Mouse (Mus musculus) macrophage (primary cell): ENCODE results near the gene Macrod2. TPM values are rescaled to one million over a fixed set of nuclear protein-coding genes. Genes with fewer than 3 reads are reported as not detected.

Source experiments
- H3K27ac ChIP-seq: fragments of 350-480 bp; formaldehyde crosslinking; 2 replicates; pipeline ENCODE4 v1.9.0; 2021
- H3K36me3 ChIP-seq: fragments of 350-480 bp; formaldehyde crosslinking; 2 replicates; pipeline ENCODE4 v1.9.0; 2021; ENCODE audit errors: inconsistent target
- H3K4me3 ChIP-seq: fragments of 350-480 bp; formaldehyde crosslinking; 2 replicates; pipeline ENCODE4 v1.9.0; 2021; ENCODE audit errors: inconsistent target
- H3K79me2 ChIP-seq: fragments of 350-480 bp; formaldehyde crosslinking; 2 replicates; pipeline ENCODE4 v1.9.0; 2021; ENCODE audit errors: inconsistent target
- WGBS: methylation state at CpG from one replicate; pipeline ENCODE4 v1.1.7; 2026; ENCODE audit warnings: inconsistent platforms; ENCODE audit not compliant: missing documents; 5-methylcytosine and 5-hydroxymethylcytosine counted together
- polyA plus RNA-seq: library from polyadenylated mRNA; stranded (reverse); fragments of 250-400 nt; gene quantifications from 3 replicates; pipeline ENCODE4 v1.2.4, GENCODE M21; 2018; ENCODE audit warnings: inconsistent platforms

Macrod2 gene
- polyA plus RNA-seq, 1 experiment from 2014 or later, result 0.59 TPM

GRCm38 (mm10) chr2:142243483-142243882 is 1848.4 kb downstream of the Macrod2 start:
- 86% methylated on average over 4 of the region's 4 CpGs for WGBS
- Histone ChIP-seq H3K36me3 (no peaks in the 10 kb centered on the region), H3K79me2 (no peaks in the 10 kb centered on the region), H3K27ac (no peak overlapping the region), H3K4me3 (no peak overlapping the region)

- WGBS, result 48% methylated on average over 4 of the region's 4 CpGs
- Histone ChIP-seq H3K4me3 (no peak overlapping the region), H3K36me3 (no peaks in the 10 kb centered on the region), H3K27ac (no peak overlapping the region), H3K79me2 (no peaks in the 10 kb centered on the region)
These were observed 1855.3 kb downstream of the Macrod2 start for GRCm38 (mm10) chr2:142250383-142250782.

- 86% methylated on average over 2 of the region's 2 CpGs for whole genome bisulfite sequencing
- no peaks in the 10 kb centered on the region for H3K36me3 ChIP-seq
- no peak overlapping the region for H3K27ac ChIP-seq
- no peaks in the 10 kb centered on the region for H3K79me2 ChIP-seq
- H3K4me3 ChIP-seq, result no peak overlapping the region
These were observed 1856.4 kb downstream of the Macrod2 start for GRCm38 (mm10) chr2:142251518-142251917.

- H3K27ac ChIP-seq, result no peak overlapping the region
- H3K36me3 ChIP-seq, result no peaks in the 10 kb centered on the region
- WGBS, result 32% methylated on average over 11 of the region's 11 CpGs
- H3K4me3 ChIP-seq, result no peak overlapping the region
- no peaks in the 10 kb centered on the region for H3K79me2 ChIP-seq
These were observed 1858.8 kb downstream of the Macrod2 start for GRCm38 (mm10) chr2:142253913-142254312.

- WGBS, result 83% methylated on average over 6 of the region's 6 CpGs
- H3K79me2 ChIP-seq, result no peaks in the 10 kb centered on the region
- H3K27ac ChIP-seq, result no peak overlapping the region
- H3K36me3 ChIP-seq, result no peaks in the 10 kb centered on the region
- H3K4me3 ChIP-seq, result no peak overlapping the region
These were observed 1859.5 kb downstream of the Macrod2 start for GRCm38 (mm10) chr2:142254566-142254965.

- 91% methylated on average over 1 of the region's 1 CpGs for WGBS
- Histone ChIP-seq H3K36me3 (no peaks in the 10 kb centered on the region), H3K79me2 (no peaks in the 10 kb centered on the region), H3K27ac (no peak overlapping the region), H3K4me3 (no peak overlapping the region)
These were observed 1862.4 kb downstream of the Macrod2 start for GRCm38 (mm10) chr2:142257501-142257900.

- Histone ChIP-seq H3K79me2 (no peaks in the 10 kb centered on the region), H3K4me3 (no peak overlapping the region), H3K36me3 (no peaks in the 10 kb centered on the region), H3K27ac (no peak overlapping the region)
- WGBS, result 80% methylated on average over 6 of the region's 6 CpGs
These were observed 1865.9 kb downstream of the Macrod2 start for GRCm38 (mm10) chr2:142261046-142261445.

- WGBS, result 91% methylated on average over 2 of the region's 2 CpGs
- H3K79me2 ChIP-seq, result no peaks in the 10 kb centered on the region
- H3K4me3 ChIP-seq, result no peak overlapping the region
These were observed 1869.6 kb downstream of the Macrod2 start for GRCm38 (mm10) chr2:142264697-142265096.

GRCm38 (mm10) chr2:142267836-142268235 is 1872.7 kb downstream of the Macrod2 start:
- no peaks in the 10 kb centered on the region for H3K36me3 ChIP-seq
- H3K27ac ChIP-seq, result no peak overlapping the region
- H3K4me3 ChIP-seq, result no peak overlapping the region
- WGBS, result 84% methylated on average over 2 of the region's 2 CpGs
- no peaks in the 10 kb centered on the region for H3K79me2 ChIP-seq

More at GRCm38 (mm10) chr2:142264697-142265096, 1869.6 kb downstream of the Macrod2 start:
- Histone ChIP-seq H3K27ac (no peak overlapping the region), H3K36me3 (no peaks in the 10 kb centered on the region)

- Histone ChIP-seq H3K79me2 (no peaks in the 10 kb centered on the region), H3K27ac (no peak overlapping the region), H3K4me3 (no peak overlapping the region), H3K36me3 (no peaks in the 10 kb centered on the region)
- 45% methylated on average over 1 of the region's 1 CpGs for WGBS
These were observed 1891.7 kb downstream of the Macrod2 start for GRCm38 (mm10) chr2:142286761-142287160.

- 80% methylated on average over 4 of the region's 4 CpGs for WGBS
- Histone ChIP-seq H3K27ac (no peak overlapping the region), H3K4me3 (no peak overlapping the region), H3K79me2 (no peaks in the 10 kb centered on the region), H3K36me3 (no peaks in the 10 kb centered on the region)
These were observed 1899.7 kb downstream of the Macrod2 start for GRCm38 (mm10) chr2:142294831-142295230.

- Histone ChIP-seq H3K4me3 (no peak overlapping the region), H3K36me3 (no peaks in the 10 kb centered on the region), H3K27ac (no peak overlapping the region), H3K79me2 (no peaks in the 10 kb centered on the region)
- WGBS, result 76% methylated on average over 2 of the region's 2 CpGs
These were observed 1908.2 kb downstream of the Macrod2 start for GRCm38 (mm10) chr2:142303098-142303911.

GRCm38 (mm10) chr2:142303912-142304182 is 1908.7 kb downstream of the Macrod2 start:
- WGBS, result 62% methylated on average over 2 of the region's 2 CpGs
- Histone ChIP-seq H3K79me2 (no peaks in the 10 kb centered on the region), H3K4me3 (no peak overlapping the region), H3K36me3 (no peaks in the 10 kb centered on the region), H3K27ac (no peak overlapping the region)

GRCm38 (mm10) chr2:142323158-142323557 is 1928.0 kb downstream of the Macrod2 start:
- no peak overlapping the region for H3K27ac ChIP-seq
- no peaks in the 10 kb centered on the region for H3K79me2 ChIP-seq
- no peak overlapping the region for H3K4me3 ChIP-seq
- H3K36me3 ChIP-seq, result no peaks in the 10 kb centered on the region
- WGBS, result 92% methylated on average over 3 of the region's 3 CpGs

GRCm38 (mm10) chr2:142326737-142327136 is 1931.6 kb downstream of the Macrod2 start:
- 78% methylated on average over 3 of the region's 3 CpGs for WGBS
- Histone ChIP-seq H3K4me3 (no peak overlapping the region), H3K36me3 (no peaks in the 10 kb centered on the region), H3K27ac (no peak overlapping the region), H3K79me2 (no peaks in the 10 kb centered on the region)

- no peak overlapping the region for H3K4me3 ChIP-seq
- H3K36me3 ChIP-seq, result no peaks in the 10 kb centered on the region
- WGBS, result 75% methylated on average over 7 of the region's 7 CpGs
- H3K79me2 ChIP-seq, result no peaks in the 10 kb centered on the region
- H3K27ac ChIP-seq, result no peak overlapping the region
These were observed 1934.7 kb downstream of the Macrod2 start for GRCm38 (mm10) chr2:142329761-142330160.
